Mouse (Mus musculus): ENCODE measurements at regions not wholly inside any gene's neighbourhood (a gene's known extent, or its start where the extent isn't known, plus 50 kb on each side); places are given as distances from the start of the nearest gene placed in this dataset.
A peak's percentile ranks its signal among the peaks of the same experiment; 100 is the strongest.

DNA sequence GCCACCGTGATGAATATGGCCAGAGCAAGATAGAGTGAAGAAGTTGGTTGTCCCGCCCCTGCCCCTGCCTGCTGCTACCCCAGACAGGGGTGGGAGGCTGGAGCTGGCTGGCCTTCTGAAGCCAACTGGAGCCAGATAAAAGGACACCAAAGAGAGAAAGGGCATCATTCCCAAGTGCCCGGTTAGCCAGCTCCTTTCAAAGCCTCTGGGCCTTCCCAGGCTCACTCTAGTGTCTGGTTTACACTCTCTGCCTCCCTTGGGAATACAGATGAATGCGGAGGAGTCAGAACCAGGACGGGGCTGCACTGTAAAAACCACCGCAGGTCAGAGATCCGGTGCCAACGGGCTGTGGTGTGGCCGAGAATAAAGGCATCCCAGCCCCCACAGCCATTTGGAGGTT lies 76.4 kb upstream of the Ankrd55 start:
- DNase-seq (ENCODE audit: low spot score in 2 of 2), result peak; percentile 29 to 59

DNA sequence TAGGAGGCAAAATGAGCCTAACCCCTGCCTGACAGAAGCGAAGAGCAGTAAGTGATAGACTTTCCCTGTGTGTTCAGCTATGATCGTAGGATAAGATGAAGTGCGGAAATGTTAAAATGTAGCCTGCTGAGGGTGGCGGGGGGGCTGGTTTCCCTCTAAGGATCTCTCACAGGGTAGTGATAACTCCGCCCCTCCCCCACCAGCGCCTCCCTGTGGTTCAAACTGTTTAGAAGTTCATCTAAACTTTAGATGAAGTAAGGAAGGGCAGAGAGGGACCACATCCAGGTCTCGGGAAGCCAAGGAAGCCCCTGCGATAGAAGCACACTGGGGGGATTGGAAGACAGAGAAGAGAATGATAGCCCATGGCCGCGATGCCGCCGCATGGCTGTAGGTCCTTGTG lies 75.9 kb upstream of the Ankrd55 start:
- no peak for DNase-seq (ENCODE audit: low spot score in 2 of 2)

DNA sequence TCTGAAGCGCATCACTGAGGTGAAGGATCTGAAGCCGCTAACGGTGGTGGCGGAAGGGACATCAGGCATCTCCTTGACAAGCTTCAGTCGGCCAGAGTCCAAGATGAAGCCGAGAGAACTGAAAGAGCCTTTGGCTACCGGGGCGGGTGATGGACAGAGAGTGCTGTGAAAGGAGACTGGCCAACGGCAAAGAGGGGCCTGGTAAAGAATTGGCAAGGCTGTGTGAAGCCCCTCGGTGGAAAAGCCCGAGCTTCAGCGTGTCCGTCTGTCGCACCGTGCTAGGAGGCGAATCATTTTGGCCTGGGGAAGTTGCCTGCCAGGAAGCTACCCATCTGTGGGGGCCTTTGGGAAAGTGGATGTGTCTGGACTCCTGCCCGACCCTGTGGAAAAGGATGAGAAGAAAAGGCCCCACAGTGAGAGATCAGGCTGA lies 74.6 kb upstream of the Ankrd55 start:
- DNase-seq (ENCODE audit: low spot score in 2 of 2), result peak in 1 of 2 experiments; percentile 41

DNA sequence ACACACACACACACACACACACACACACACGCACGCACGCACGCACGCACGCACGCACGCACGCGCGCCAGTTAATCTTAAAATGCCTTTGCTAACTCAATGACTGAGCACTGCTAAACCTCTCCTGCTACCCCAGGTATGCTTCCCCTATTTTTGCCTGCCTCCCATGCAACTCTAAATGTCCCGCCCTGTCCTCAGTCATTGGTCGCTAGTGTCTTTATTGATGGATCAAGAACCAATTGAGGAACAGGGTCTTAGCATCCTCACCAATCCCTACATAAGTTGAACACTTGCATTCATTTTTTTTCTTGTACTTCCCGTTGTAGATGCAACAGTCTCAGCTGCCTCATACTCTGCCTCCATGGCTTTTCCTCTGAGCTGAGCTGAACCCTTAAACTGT lies 72.2 kb upstream of the Ankrd55 start:
- no peak for DNase-seq (ENCODE audit: low spot score in 2 of 2)

DNA sequence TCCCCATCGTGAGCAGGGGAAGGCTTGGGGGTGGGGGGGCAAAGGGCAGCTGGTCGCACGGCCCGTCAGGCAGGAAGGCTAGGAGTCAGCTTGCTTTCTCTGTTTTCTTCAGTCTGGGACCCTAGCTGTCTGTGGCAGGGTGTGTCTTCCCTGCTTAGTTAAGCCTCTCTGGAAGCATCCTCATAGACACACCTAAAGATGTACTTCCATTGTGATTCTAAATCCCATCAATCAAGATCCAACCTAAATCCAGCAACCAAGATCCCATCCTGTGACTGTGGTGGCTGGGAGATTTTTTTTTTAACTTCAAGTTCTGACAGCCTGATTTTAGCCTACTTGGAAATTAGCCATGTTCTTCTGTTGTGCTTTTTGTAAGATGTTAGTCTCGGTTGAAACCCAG lies 69.9 kb upstream of the Ankrd55 start:
- no peak for DNase-seq (ENCODE audit: low spot score in 2 of 2)

DNA sequence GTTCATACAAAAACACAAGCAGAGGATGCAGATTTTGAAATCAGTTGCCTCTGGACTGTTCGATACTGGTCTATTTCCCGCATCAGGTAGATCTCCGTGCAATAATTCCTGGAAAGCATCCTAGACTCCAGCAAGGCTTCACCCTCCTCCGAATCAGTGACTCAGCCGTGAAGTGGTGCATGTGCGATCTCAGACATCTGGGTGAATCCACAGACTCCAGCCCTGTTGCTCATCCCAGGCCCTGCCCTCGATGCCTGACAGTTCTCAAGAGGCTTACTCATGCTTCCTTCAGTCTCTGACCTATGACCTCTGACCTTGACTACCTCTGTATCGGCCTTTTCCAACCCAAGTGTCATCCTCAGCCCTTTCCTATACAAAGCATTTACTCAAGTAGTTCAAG lies 68.1 kb upstream of the Ankrd55 start:
- no peak for DNase-seq (ENCODE audit: low spot score in 2 of 2)

DNA sequence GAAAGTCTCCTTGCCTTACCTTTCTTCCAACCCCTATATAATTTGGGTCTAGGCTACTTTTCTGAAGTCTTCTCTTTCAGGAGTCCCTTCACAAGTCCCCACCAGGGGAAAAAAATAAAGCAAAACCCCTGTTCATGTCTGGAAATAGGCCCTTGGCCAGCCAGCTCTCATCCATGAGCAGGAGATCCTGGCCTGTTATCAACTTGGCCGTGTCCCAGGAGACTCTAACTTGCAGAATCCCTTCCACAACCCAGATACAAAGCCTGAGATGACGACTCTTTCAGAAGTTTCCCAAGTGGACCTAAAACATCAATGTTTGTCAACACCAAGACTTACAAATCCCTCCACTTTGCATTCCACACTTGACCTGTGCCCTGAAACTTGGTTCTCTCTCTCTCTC lies 64.6 kb upstream of the Ankrd55 start:
- no peak for DNase-seq (ENCODE audit: low spot score in 2 of 2)

DNA sequence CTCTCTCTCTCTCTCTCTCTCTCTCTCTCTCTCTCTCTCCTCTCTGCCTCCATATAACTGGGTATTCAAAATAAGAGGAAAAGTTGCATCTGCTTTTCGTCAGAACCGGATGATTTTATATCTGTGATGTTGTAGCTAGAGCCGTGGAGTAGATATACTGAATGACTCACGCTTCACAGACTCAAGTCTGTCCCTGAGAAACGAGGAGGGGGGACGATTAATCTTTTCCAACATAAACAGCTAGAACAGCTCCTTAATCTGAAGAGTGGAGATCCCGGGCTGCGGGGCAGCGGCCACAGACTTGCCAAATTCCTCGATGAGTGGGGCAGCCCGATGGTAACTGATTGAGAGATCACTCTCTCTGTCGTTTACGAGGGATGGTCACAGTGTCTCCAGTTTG lies 60.5 kb upstream of the Ankrd55 start:
- no peak for DNase-seq (ENCODE audit: low spot score in 2 of 2)

DNA sequence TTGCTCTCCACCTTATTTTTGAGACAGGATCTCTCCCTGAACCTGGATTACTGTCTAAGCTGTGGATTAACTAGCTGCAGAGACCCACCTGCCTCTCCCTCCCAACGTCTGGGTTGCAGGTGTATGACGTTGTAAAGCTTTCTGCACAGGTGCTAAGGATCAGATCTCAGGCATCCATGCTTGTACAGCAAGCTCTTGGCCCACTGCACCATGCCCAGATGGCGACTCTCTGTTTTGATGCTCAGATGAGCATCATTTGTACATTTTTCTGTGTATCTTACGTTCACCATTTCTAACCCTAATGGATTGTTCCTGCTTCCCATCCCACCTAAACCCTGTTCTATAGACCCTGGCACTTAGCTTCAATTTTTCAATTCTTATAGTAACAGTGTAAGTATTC lies 59.4 kb upstream of the Ankrd55 start:
- no peak for DNase-seq (ENCODE audit: low spot score in 2 of 2)

DNA sequence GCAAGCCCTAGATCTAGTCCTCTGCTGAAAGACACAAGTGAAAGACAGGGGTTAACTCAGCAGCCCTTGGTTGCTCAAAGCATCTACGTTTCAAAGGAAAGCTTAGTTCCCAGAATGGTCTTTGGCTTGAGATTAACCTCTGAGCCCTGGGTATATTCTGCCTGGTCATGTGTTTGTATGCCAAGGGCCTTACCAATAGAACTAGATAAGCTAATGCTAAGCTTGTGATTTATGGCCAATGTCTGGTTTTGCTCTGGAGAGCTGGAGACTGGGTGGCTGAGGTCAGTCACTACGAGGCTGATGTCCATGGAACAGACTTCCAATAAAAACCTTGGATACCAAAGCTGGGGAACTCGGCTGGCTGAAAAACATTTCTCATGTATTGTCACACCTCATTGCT lies 58.1 kb upstream of the Ankrd55 start:
- DNase-seq (ENCODE audit: low spot score in 2 of 2), result no peak

DNA sequence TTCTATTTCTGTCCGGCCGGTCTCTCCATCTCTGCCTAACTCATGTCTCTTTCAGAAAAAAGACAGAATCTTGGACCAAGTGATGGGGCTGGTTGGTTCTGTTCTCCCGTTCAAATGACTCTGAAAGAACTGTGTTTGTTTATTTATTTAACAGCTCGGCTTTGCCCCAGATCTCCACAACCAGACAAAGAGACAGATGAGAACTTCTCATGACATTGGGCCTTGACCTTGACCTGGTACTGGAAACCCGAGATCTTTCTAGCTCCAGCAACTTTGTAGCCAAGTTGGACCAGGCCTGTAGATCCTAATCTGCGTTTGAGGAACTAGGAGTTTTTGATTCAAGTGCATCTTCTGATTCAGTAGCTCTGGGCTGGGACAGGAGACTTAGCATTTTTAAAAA lies 53.6 kb upstream of the Ankrd55 start:
- no peak for DNase-seq (ENCODE audit: low spot score in 2 of 2)

DNA sequence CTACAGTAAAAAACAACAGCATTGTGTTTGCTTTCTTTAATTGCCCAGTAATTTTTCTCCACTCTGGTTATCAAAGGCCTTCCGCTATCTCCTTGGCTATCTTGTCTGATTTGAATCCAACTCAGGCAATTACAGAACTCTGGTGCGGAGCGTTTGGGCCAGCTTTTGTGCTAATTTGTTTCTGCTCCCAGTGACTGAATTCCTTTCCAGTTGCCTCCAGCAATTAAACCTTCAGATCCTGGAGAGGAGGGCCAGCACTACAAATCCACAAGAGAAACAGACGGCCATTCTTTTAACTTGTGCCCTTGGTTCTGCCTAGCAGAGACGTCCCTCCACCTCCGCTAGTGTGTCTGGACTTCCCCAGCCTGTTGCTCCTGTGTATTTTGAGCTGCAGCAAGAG lies 51.3 kb upstream of the Ankrd55 start:
- DNase-seq (ENCODE audit: low spot score in 2 of 2), result peak in 1 of 2 experiments; percentile 21

DNA sequence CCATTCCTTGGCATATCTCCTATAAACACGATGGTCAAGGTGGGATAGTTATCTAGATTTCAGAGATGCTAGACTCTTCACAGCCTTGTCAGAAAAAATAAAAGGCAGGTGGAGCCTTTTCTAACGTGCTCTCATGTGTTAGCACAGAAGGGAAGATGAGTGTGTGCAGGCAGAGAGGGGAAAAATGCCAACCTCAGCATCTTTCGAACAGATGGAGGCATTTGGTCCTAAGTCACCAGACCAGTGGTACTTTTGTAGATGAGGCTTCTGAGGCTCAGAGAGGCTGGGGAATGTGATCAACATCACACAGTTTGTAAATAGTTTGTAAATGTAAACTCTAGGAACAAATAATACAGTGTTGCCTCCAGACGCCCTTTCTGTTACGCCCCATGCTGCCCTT lies 50.9 kb upstream of the Ankrd55 start:
- DNase-seq (ENCODE audit: low spot score in 2 of 2), result no peak

DNA sequence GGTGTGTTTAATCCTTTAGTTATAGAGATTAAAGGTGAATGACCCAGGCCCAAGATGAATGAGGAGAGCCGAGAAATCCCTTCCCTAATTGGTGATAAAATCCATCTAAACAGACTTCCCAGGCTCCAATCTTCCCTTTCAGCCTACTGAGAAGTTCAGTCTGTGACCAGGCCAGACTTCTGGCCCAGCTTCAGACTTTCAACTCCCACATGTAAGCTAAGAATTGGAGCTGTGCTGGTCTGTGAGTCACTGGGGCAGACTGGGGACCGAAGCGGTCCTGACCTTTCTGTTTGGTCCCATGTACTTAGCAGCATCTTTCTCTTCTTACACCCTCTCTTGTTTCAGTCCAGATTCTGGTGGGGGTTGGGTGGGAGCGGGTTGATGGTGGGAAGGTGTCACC lies 50.3 kb upstream of the Ankrd55 start:
- DNase-seq (ENCODE audit: low spot score in 2 of 2), result no peak

All from layer of hippocampus, postnatal 10 days (tissue).